Mouse (Mus musculus): ENCODE data around the gene Dio2.

- TF ChIP-seq CTCF (IDR thresholded peaks at IDR 0.05; ENCODE audit: insufficient read depth, low read length) = no peak
- TF ChIP-seq POLR2A (IDR thresholded peaks at IDR 0.05; ENCODE audit: borderline replicate concordance, extremely low read depth, low read depth, low read length) = no peak
These were observed 2.8 kb downstream of the Dio2 start for GRCm38 (mm10) chr12:90735447-90735846.
